Mouse (Mus musculus): ENCODE measurements around the gene Map4k4. TPM values are rescaled to one million over a fixed set of nuclear protein-coding genes. Genes with fewer than 3 reads are reported as not detected.
A peak's percentile ranks its signal among the peaks of the same experiment; 100 is the strongest.

Gene Map4k4
- polyA plus RNA-seq, 1 experiment: 22.8 TPM

DNA sequence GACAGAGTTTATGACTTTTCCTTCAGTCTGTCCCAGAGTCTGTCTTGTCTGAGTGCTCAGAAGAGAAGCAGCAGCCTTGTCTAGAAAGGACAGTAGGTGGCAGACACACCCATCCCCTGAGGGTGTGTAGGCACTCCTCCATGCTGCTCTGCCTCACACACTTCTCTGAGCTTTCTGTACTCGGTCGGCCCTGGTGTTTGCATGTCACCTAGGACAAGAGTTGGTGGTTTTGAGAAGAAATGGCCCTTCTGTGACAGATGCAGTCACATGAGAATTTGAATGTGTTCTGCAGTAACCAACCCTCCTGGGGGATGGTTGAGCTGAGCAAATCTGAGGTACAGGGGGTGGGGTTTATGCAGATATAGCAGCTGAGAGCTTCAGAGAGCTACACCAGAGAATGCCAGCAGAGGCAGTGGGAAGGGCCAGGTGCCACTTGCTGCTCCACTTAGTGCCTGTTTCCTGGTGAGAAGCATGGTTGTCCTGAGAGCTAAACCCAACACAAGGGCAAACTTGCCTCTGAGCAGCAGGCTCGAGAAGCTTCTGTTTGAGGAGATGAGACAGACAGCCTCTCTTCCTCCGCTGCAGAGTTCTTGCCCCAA is 101.5 kb downstream of the Map4k4 start:
- no peak overlapping the region for H3K4me3 ChIP-seq (replicated peaks)
- peaks cover 94% of the 10 kb centered on the region for H3K36me3 ChIP-seq (replicated peaks; ENCODE audit: low read length)
- TF ChIP-seq GATA1 (IDR thresholded peaks at IDR 0.05; ENCODE audit: borderline replicate concordance, low read length) (no peak), FLI1 (IDR thresholded peaks at IDR 0.05; ENCODE audit: low read length) (no peak)

DNA sequence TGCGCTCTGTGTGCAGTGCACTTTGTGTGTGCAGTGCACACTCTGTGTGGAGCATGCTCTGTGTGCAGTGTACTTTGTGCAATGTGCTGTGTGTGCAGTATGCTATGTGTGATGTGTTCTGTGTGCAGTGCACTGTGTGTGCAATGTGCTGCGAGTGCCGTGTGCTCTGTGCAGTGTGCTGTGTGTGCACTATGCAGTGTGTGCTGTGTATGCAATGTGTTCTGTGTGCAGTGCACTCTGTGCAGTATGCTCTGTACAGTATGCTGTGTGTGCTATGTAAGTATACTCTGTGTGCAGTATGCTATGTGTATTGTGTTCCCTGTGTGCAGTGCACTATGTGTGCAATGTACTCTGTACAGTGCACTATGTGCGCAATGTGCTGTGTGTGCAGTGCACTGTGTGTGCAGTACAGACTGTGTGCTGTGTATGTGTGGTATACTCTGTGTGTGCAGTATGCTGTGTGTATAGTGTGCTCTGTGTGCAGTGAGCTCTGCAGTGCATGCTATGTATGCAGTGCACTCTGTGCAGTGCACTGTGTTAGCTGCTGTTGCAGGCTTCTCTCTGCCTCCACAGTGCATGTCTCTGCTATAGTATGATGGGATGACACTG is 105.4 kb downstream of the Map4k4 start:
- H3K4me3 ChIP-seq (replicated peaks): peak overlapping the region; percentile 68
- no peaks in the 10 kb centered on the region for H3K9me3 ChIP-seq

More for the DNA sequence above, 101.5 kb downstream of the Map4k4 start:
- no peaks in the 10 kb centered on the region for H3K27me3 ChIP-seq (replicated peaks)
- peaks cover 5% of the 10 kb centered on the region; the same call in 1 of the 2 replicates for H3K4me1 ChIP-seq
- H3K9me3 ChIP-seq: no peaks in the 10 kb centered on the region

DNA sequence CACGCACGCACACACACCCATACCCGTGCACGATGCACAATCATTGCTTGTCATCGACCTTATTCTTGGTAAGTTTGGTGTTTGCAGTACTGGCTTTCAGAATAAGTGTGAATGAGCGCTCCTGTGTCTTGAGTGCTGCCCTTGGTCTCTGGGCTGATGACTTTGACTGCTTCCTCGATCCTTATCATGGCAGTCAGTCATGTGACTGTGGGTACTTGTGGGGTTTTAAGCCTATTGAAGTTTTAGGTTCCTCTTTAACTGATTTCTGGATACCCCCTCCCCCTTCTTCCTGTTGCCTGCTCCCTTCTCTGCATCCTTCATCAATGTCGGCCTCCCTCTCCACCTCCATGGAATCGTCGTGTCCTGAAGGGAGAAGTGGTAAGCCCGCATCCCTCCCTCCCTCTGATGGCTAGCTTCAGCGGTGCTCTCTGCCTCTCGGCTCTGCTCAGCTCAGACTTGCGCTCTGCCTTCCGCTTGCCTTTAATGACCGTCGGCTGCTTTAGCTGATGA is 107.3 kb downstream of the Map4k4 start:
- Histone ChIP-seq H3K27me3 (replicated peaks) (no peaks in the 10 kb centered on the region), H3K4me3 (replicated peaks) (no peak overlapping the region), H3K9me3 (no peaks in the 10 kb centered on the region), H3K4me1 (peaks cover 5% of the 10 kb centered on the region; the same call in 1 of the 2 replicates), H3K36me3 (replicated peaks; ENCODE audit: low read length) (peaks cover 96% of the 10 kb centered on the region)
- no peak for TF ChIP-seq FLI1 (IDR thresholded peaks at IDR 0.05; ENCODE audit: low read length)
- no peak for TF ChIP-seq GATA1 (IDR thresholded peaks at IDR 0.05; ENCODE audit: borderline replicate concordance, low read length)

More for the DNA sequence above, 105.4 kb downstream of the Map4k4 start:
- H3K4me1 ChIP-seq: peaks cover 5% of the 10 kb centered on the region; the same call in 1 of the 2 replicates
- no peaks in the 10 kb centered on the region for H3K27me3 ChIP-seq (replicated peaks)
- H3K36me3 ChIP-seq (replicated peaks; ENCODE audit: low read length): peaks cover 95% of the 10 kb centered on the region
- TF ChIP-seq GATA1 (IDR thresholded peaks at IDR 0.05; ENCODE audit: borderline replicate concordance, low read length) (no peak), FLI1 (IDR thresholded peaks at IDR 0.05; ENCODE audit: low read length) (no peak)

DNA sequence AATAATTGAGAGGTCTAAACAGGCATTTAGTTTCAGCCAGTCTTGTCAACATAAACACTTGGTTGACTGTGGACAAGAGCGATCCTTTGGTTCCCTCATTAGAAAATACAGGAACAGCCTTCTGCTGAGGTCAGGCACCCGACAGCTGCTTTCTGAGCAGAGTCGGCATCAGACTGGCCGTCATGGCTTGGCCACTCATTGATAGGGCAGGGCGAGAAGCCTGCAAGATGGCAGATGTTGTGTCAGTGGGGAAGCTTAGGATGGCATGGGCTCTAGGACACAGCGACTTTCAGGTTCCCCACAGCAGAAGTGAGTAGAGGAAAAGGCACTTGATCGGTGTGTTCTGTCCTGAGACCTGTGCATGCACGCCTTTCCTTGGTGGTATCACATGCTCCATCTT is 112.0 kb downstream of the Map4k4 start:
- Histone ChIP-seq H3K27me3 (replicated peaks) (no peaks in the 10 kb centered on the region), H3K9me3 (no peaks in the 10 kb centered on the region), H3K4me1 (peaks cover 13% of the 10 kb centered on the region; the same call in 1 of the 2 replicates), H3K36me3 (replicated peaks; ENCODE audit: low read length) (peaks cover 98% of the 10 kb centered on the region), H3K4me3 (replicated peaks) (no peak overlapping the region)
- TF ChIP-seq GATA1 (IDR thresholded peaks at IDR 0.05; ENCODE audit: borderline replicate concordance, low read length) (no peak), FLI1 (IDR thresholded peaks at IDR 0.05; ENCODE audit: low read length) (no peak)

DNA sequence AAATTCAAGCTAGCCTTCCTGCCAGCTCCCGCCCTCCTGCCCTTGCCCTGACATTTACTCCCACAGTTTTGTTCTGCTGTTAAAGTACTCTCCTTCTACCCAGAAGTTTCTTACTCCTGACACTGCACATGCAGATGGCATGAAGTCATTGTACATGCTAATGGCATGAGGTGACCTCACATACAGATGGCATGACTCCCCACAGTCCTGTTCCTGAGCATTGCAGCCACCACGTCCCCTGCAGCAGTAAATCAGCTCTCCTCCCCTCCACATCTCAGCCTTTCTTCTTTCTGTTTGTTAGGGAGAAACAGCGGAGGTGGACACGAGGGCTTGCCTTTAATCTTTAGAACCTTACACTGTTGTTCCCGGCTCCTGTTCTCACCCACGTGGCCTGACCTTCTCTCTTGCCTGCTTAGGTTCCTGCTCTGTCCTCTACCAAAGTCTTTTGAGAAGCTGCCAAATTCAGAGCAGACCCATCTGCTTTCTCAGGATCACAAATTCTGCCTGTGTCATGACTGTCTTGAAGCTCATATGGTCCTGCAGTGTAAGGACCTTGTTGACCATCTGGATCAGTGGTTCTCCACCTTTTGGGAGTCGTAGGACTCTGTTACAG is 114.5 kb downstream of the Map4k4 start:
- TF ChIP-seq GATA1 (IDR thresholded peaks at IDR 0.05; ENCODE audit: borderline replicate concordance, low read length) (no peak), FLI1 (IDR thresholded peaks at IDR 0.05; ENCODE audit: low read length) (no peak)
- H3K4me1 ChIP-seq: peaks cover 13% of the 10 kb centered on the region; the same call in 1 of the 2 replicates
- no peaks in the 10 kb centered on the region for H3K9me3 ChIP-seq
- no peaks in the 10 kb centered on the region for H3K27me3 ChIP-seq (replicated peaks)
- peaks cover 100% of the 10 kb centered on the region for H3K36me3 ChIP-seq (replicated peaks; ENCODE audit: low read length)
- peak overlapping the region; percentile 28 for H3K4me3 ChIP-seq (replicated peaks)

DNA sequence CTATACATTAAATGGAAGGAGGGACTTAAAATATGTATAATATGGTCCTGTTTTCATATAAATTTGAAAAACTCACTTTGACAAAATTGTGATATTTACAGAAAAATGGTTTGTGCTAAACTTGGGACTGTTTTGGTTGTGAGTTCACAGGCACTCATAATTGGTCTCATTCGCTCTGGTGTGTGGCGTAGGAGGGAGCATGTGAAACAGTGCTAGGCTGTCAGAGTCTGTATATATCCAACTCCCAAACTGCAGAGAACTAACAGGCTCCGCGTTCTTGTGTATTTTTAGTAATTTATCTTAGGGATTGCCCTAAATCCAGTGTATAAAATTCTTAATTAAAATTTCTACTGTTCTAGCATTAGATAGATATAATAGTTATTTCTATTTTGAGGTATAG is 120.9 kb downstream of the Map4k4 start:
- TF ChIP-seq FLI1 (IDR thresholded peaks at IDR 0.05; ENCODE audit: low read length) (no peak), GATA1 (IDR thresholded peaks at IDR 0.05; ENCODE audit: borderline replicate concordance, low read length) (no peak)
- Histone ChIP-seq H3K9me3 (no peaks in the 10 kb centered on the region), H3K4me3 (replicated peaks) (no peak overlapping the region), H3K27me3 (replicated peaks) (no peaks in the 10 kb centered on the region), H3K4me1 (peaks cover 12% of the 10 kb centered on the region; the same call in 1 of the 2 replicates), H3K36me3 (replicated peaks; ENCODE audit: low read length) (peaks cover 97% of the 10 kb centered on the region)

DNA sequence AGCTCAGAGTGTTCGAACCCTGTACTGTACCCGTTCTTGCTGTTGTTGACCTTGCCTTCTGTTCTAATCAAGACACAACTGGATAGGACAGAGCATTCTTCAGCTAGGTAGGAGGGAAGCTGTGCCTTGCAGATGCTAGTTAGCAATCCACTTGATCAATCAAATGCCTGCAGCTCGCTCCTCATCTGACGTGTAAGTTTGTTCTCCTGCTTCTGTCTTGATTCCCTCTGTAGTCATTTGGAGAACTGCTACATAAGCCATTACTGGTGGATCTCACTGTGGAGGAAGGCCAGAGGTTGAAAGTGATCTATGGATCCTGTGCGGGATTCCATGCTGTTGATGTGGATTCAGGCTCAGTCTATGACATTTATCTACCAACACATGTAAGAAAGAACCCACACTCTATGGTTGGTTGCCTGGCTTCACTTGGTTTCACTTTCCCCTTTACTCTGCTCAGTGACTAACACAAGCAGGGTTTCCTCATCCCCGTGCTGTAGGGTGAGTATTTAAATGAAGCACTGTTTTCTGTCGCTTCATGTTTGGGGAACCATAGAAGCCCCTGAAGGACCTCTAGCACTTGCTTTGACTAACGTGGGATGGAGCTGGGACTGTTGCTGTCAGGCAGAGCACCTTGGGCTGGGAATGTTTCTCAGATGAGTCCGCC is 121.9 kb downstream of the Map4k4 start:
- H3K4me3 ChIP-seq (replicated peaks): no peak overlapping the region
- TF ChIP-seq GATA1 (IDR thresholded peaks at IDR 0.05; ENCODE audit: borderline replicate concordance, low read length) (no peak), FLI1 (IDR thresholded peaks at IDR 0.05; ENCODE audit: low read length) (no peak)
- no peaks in the 10 kb centered on the region for H3K9me3 ChIP-seq
- H3K36me3 ChIP-seq (replicated peaks; ENCODE audit: low read length): peaks cover 96% of the 10 kb centered on the region
- H3K4me1 ChIP-seq: peaks cover 12% of the 10 kb centered on the region; the same call in 1 of the 2 replicates
- H3K27me3 ChIP-seq (replicated peaks): no peaks in the 10 kb centered on the region

DNA sequence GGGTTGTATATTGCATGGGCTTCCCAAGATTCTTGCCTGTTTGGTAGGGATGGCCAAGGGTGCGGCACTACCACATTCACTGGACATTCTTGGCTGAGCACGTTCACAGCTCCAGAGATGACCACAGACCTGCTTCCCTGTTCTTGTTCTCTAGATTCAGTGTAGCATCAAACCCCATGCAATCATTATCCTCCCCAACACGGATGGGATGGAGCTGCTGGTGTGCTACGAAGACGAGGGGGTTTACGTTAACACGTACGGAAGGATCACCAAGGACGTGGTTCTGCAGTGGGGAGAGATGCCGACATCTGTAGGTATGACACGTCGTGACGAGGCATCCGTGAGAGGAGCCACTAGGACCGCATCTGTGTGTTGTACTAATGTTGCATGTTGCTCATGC is 122.5 kb downstream of the Map4k4 start:
- Histone ChIP-seq H3K9me3 (no peaks in the 10 kb centered on the region), H3K27me3 (replicated peaks) (no peaks in the 10 kb centered on the region), H3K36me3 (replicated peaks; ENCODE audit: low read length) (peaks cover 90% of the 10 kb centered on the region), H3K4me1 (peaks cover 12% of the 10 kb centered on the region; the same call in 1 of the 2 replicates), H3K4me3 (replicated peaks) (no peak overlapping the region)
- TF ChIP-seq FLI1 (IDR thresholded peaks at IDR 0.05; ENCODE audit: low read length) (no peak), GATA1 (IDR thresholded peaks at IDR 0.05; ENCODE audit: borderline replicate concordance, low read length) (no peak)

DNA sequence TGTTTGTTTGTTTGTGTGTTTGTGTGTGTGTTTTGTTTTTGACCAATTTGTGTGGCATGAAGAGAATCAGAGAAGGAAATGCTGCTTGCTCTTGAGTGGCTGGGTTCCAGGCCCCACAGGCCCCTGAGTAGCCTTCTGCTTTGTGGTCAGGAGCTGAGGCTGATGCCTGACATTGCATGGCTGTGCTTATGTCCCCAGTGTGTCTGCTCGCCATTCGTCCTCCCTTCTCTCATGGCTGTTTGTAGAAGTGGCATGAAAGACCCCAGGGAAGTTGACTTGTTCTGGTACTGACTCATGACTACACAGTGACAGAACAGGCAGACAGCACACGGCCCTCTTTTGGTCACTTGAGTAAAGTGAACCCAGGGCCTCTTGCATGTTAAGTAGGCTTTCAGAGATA is 123.0 kb downstream of the Map4k4 start:
- H3K4me3 ChIP-seq (replicated peaks): no peak overlapping the region
- TF ChIP-seq GATA1 (IDR thresholded peaks at IDR 0.05; ENCODE audit: borderline replicate concordance, low read length) (no peak), FLI1 (IDR thresholded peaks at IDR 0.05; ENCODE audit: low read length) (no peak)
- no peaks in the 10 kb centered on the region for H3K27me3 ChIP-seq (replicated peaks)
- H3K4me1 ChIP-seq: peaks cover 12% of the 10 kb centered on the region; the same call in 1 of the 2 replicates
- peaks cover 85% of the 10 kb centered on the region for H3K36me3 ChIP-seq (replicated peaks; ENCODE audit: low read length)
- no peaks in the 10 kb centered on the region for H3K9me3 ChIP-seq

All from megakaryocyte, embryonic 14.5 days (primary cell).